Mouse (Mus musculus) leukemia stem cell, adult 10-12 weeks (primary cell): ENCODE measurements around the gene Zpld1. TPM values are rescaled to one million over a fixed set of nuclear protein-coding genes. Genes with fewer than 3 reads are reported as not detected.

ENCODE experiments used
- polyA plus RNA-seq: library from polyadenylated mRNA; stranded (reverse); fragments of >175 nt; gene quantifications from 2 replicates; pipeline ENCODE4 v1.2.3, GENCODE M21; 2012; ENCODE audit warnings: low replicate concordance

The Zpld1 gene
- not detected in 2 replicates for polyA plus RNA-seq

DNA sequence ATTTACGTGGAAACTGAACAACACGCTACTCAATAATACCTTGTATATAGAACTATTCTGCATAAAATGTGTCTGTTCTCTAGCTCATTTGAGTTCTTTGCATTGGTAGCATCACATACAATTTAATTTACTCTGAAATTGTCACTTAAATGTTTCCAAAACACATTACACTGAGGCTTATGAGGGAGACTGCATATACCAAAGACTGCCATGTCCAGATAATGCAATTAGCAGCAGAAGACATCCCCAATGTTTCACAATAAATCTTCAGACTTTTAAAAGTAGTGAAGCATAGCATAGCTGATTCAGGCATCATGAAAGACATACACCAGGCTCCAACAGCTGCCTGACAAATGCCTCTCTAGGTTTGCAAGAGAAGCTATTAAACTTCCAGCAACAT lies at the start of gene Zpld1:
Zpld1 (minus strand) TSS at position 101 of the 400 bp plus-strand sequence.

